Mouse (Mus musculus): ENCODE results near the gene Nudc.

DNA sequence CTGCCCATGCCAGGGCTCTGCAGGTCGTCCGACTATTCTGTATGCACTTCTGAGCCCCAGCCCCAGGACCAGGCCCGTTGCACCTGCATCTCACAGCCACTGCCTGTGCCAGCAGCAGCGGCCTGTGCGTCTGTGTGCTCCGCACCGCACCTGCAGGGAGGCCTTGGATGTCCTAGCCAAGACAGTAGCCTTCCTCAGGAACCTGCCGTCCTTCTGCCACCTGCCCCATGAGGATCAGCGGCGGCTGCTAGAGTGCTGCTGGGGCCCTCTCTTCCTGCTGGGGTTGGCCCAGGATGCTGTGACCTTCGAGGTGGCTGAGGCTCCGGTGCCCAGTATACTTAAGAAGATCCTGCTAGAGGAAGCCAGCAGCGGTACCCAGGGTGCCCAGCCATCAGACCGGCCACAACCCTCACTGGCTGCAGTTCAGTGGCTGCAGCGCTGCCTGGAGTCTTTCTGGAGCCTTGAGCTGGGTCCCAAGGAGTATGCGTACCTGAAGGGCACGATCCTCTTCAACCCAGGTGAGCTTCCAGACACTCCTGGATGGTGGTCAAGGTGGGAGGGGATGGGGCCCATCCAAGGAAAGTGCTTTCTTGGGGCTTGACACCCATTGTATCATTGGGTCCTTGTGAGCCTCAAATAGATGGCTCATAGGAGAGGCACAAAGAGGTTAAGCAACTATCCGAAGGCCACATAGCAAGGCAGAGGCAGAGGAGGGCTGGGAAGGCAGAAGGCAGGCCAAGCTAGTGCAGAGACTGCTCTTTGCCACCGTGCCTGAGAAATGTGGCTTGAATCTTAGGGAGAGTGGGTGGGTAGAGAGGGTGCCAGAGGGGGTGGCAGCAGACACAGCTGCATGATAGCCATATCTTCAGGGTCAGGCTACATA lies 7.9 kb upstream of the Nudc start:
- TF ChIP-seq CTCF (IDR thresholded peaks at IDR 0.05; ENCODE audit: low read depth) (no peak), EP300 (optimal IDR thresholded peaks at IDR 0.05) (no peak)

Measured in stomach, postnatal 0 days (tissue).